14 mouse cellular contexts compared by ENCODE assay signal in the genomic region with DNA sequence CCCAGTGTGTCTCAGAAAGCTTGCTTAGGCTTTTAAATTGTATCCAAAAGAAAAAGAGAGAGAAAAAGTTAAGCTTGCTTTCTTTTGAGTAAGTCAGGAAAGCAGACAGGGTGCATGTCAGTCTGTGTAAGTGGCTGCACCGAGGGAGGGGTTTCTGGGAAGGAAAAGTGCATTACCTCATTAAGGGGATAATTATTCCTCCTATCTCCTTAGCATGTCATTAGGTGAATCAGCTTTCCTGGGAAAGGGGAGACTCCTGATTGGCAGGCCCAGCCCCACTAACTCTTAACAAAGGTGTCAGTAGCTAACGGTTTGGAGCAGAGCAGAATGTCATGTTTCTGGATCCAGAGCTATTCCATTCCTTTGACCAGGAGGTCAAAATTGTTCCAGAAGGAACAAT.
"Had no signal": no experiment of that assay in that cellular context is flagged by ENCODE, and none has a peak within 500 bp of the region (broad histone marks: within the 10 kb centered on the region; RNA-seq: fewer than 3 reads in every experiment).

No protein-coding gene starts in this region.

- H3K36me3 ChIP-seq: midbrain, embryonic 13.5 days; midbrain, embryonic 15.5 days; neural tube, embryonic 12.5 days had no signal

- H3K27me3 ChIP-seq: megakaryocyte, embryonic 14.5 days; midbrain, embryonic 13.5 days; midbrain, embryonic 15.5 days; neural tube, embryonic 12.5 days had no signal

- H3K4me2 ChIP-seq: lung, embryonic 14.5 days; midbrain, embryonic 11.5 days; midbrain, embryonic 13.5 days; midbrain, embryonic 15.5 days; neural tube, embryonic 12.5 days had no signal

- H3K4me3 ChIP-seq: megakaryocyte, embryonic 14.5 days; midbrain, embryonic 13.5 days; midbrain, embryonic 15.5 days; neural tube, embryonic 12.5 days had no signal

- H3K9me3 ChIP-seq: midbrain, embryonic 13.5 days; midbrain, embryonic 15.5 days; neural tube, embryonic 12.5 days had no signal

- H3K27ac ChIP-seq: macrophage; midbrain, embryonic 13.5 days; midbrain, embryonic 15.5 days; neural tube, embryonic 12.5 days had no signal

- ATAC-seq: midbrain, embryonic 13.5 days; midbrain, embryonic 15.5 days had no signal

- DNase-seq: lung, adult 18-20 months; lung, embryonic 14.5 days; lung, postnatal 14 days; lung, postnatal 36 days; right cerebral cortex, postnatal 14 days; thymus, adult 18-20 months; thymus, postnatal 14 days; thymus, postnatal 36 days had no signal

- H3K9ac ChIP-seq: lung, embryonic 14.5 days; midbrain, embryonic 13.5 days; midbrain, embryonic 15.5 days; neural tube, embryonic 12.5 days had no signal

- H3K4me1 ChIP-seq: megakaryocyte, embryonic 14.5 days; midbrain, embryonic 13.5 days; midbrain, embryonic 15.5 days; neural tube, embryonic 12.5 days had no signal
